Mouse (Mus musculus): ENCODE measurements around the gene Tiparp. TPM values are rescaled to one million over a fixed set of nuclear protein-coding genes. Genes with fewer than 3 reads are reported as not detected.

Gene Tiparp
- polyA plus RNA-seq, 2 experiments, result 1.5 to 6.1 TPM

DNA sequence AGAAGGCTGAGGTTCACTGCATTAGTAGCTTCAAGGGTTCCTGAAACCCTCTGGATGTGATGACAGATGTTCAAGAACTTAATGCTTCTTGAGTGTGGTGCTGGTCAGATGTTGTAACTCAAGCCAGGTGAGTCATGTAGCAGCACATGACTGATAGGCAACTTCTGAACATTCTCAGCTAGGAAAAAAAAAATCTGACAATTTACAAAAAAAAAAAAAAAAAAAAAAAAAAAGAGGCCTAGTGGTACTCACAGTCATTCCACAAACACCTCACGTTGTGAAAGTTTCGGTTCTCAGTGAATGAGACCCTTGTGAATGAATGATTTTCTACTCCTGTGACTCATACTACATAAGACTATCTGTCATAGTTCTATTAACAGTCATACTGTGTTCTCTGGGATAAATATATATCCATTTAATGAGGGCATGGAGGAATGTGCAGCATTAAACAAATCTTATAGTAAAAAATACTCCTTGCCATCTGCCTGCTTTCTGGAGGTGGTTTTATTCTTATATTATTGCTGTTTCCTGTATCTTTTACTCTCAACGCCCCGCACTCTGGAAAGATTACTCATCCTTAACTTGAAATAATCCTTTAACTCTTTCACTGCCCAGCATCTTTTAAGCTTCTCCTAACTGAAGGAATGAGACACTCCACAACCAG is 75.3 kb downstream of the Tiparp start:
- Histone ChIP-seq H3K4me3 (ENCODE audit: insufficient read depth in 1 of 2, low read depth in 2 of 2, low read length in 2 of 2) (no peak overlapping the region), H3K27ac (no peak overlapping the region), H3K27me3 (ENCODE audit: control insufficient read depth, insufficient read depth, low read length) (no peaks in the 10 kb centered on the region), H3K36me3 (replicated peaks; ENCODE audit: control insufficient read depth, insufficient read depth, low read depth) (no peaks in the 10 kb centered on the region), H3K4me2 (ENCODE audit: low read depth) (no peak overlapping the region), H3K9me3 (ENCODE audit: control insufficient read depth, low read length) (no peaks in the 10 kb centered on the region), H3K9ac (replicated peaks) (no peak overlapping the region), H3K4me1 (replicated peaks; ENCODE audit: control insufficient read depth in 2 of 2, insufficient read depth in 2 of 2, low read length in 1 of 2) (peaks cover 0 to 4% of the 10 kb centered on the region in 2 experiments; a peak in 1 of 4 replicates)
- TF ChIP-seq CTCF (IDR thresholded peaks at IDR 0.05; ENCODE audit: low read depth) (no peak), EP300 (IDR thresholded peaks at IDR 0.05; ENCODE audit: low read depth) (no peak)
- ATAC-seq (ENCODE audit: insufficient read depth) (no peak), DNase-seq (ENCODE audit: low read depth in 3 of 3, low spot score in 3 of 3) (no peak)
- WGBS (ENCODE audit: insufficient replicate concordance), result 58% methylated on average over 4 of the region's 4 CpGs

Other genes starting within 250 kb of the Tiparp start
- 48.4 and 62.3 TPM in 2 replicates for gene Ssr3, start 135.8 kb upstream of the Tiparp start, polyA plus RNA-seq (2012; rRNA removed)
- 116 and 120 TPM in 2 replicates for gene Ssr3, start 135.8 kb upstream of the Tiparp start, polyA plus RNA-seq (2014; fragmentation: Nextera tagmentation; extraction: Ambion mirVana)
- gene Lekr1, start 137.8 kb downstream of the Tiparp start, polyA plus RNA-seq (2012; rRNA removed), result 0.36 and 0.48 TPM in 2 replicates
- gene Lekr1, start 137.8 kb downstream of the Tiparp start, polyA plus RNA-seq (2014; fragmentation: Nextera tagmentation; extraction: Ambion mirVana), result 0.96 and 1.0 TPM in 2 replicates